8 mouse cellular contexts compared by ENCODE assay signal in genomic region chr6:125008060-125008459, GRCm38 (mm10). TPM values are rescaled to one million over a fixed set of nuclear protein-coding genes. Genes with fewer than 3 reads are reported as not detected.
A peak's percentile ranks its signal among the peaks of the same experiment; 100 is the strongest.
DNase-seq lines count a peak whose midpoint lies in the region; ATAC-seq lines count a peak whose summit lies in the region.

No protein-coding gene starts in this region.

- no peaks in the 10 kb centered on the region for H3K9me3 ChIP-seq in kidney, embryonic 14.5 days (ENCODE audit: control insufficient read depth, low read length)
- H3K9me3 ChIP-seq in hindbrain, embryonic 12.5 days (replicated peaks): no peaks in the 10 kb centered on the region
- H3K9me3 ChIP-seq in midbrain, embryonic 12.5 days: no peaks in the 10 kb centered on the region

- H3K27ac ChIP-seq in kidney, embryonic 14.5 days (ENCODE audit: low read depth, low read length): peak overlapping the region; percentile 99
- H3K27ac ChIP-seq in hindbrain, embryonic 12.5 days: peak overlapping the region; percentile 99
- peak overlapping the region; percentile 99 for H3K27ac ChIP-seq in midbrain, embryonic 12.5 days (replicated peaks)

- no peak for DNase-seq in kidney, postnatal 10 days
- peak; percentile 26 for DNase-seq in NIH3T3 (ENCODE audit: low read depth)
- no peak for DNase-seq in adrenal gland, postnatal 14 days
- DNase-seq in embryo, embryonic 9.5 days (ENCODE audit: extremely low spot score): no peak
- DNase-seq in right cerebral cortex, adult 18-20 months: no peak

- ATAC-seq in kidney, embryonic 14.5 days (ENCODE audit: low FRiP score, low TSS enrichment): 0 out of 2 replicates have a peak, but pooled peaks have one; percentile 0
- peak; percentile 4 for ATAC-seq in hindbrain, embryonic 12.5 days (ENCODE audit: low FRiP score)
- ATAC-seq in midbrain, embryonic 12.5 days (ENCODE audit: low FRiP score, low read depth): no peak

- H3K27me3 ChIP-seq in kidney, embryonic 14.5 days (ENCODE audit: control insufficient read depth, insufficient read depth, low read length): no peaks in the 10 kb centered on the region
- peaks cover 12% of the 10 kb centered on the region for H3K27me3 ChIP-seq in hindbrain, embryonic 12.5 days
- peaks cover 10% of the 10 kb centered on the region for H3K27me3 ChIP-seq in midbrain, embryonic 12.5 days

- 45% methylated on average over 13 of the region's 13 CpGs for WGBS in kidney, embryonic 14.5 days
- WGBS in hindbrain, embryonic 12.5 days: 48% methylated on average over 13 of the region's 13 CpGs
- WGBS in midbrain, embryonic 12.5 days: 52% methylated on average over 13 of the region's 13 CpGs

- peak overlapping the region; percentile 69 for H3K4me2 ChIP-seq in kidney, embryonic 14.5 days (replicated peaks; ENCODE audit: low read depth, low read length)
- H3K4me2 ChIP-seq in hindbrain, embryonic 12.5 days (replicated peaks): peak overlapping the region; percentile 89
- peak overlapping the region; percentile 85 for H3K4me2 ChIP-seq in midbrain, embryonic 12.5 days (replicated peaks)

- peak overlapping the region; percentile 99 for H3K9ac ChIP-seq in kidney, embryonic 14.5 days (ENCODE audit: low read depth, low read length)
- peak overlapping the region; percentile 63 for H3K9ac ChIP-seq in hindbrain, embryonic 12.5 days
- peak overlapping the region; percentile 62 for H3K9ac ChIP-seq in midbrain, embryonic 12.5 days (replicated peaks)

- peaks cover 24% of the 10 kb centered on the region for H3K36me3 ChIP-seq in kidney, embryonic 14.5 days (ENCODE audit: control insufficient read depth, insufficient read depth, low read length)
- 0 out of 2 replicates have a peak, but pooled peaks cover 16% of the 10 kb centered on the region for H3K36me3 ChIP-seq in hindbrain, embryonic 12.5 days
- peaks cover 20% of the 10 kb centered on the region; the same call in 1 of the 2 replicates for H3K36me3 ChIP-seq in midbrain, embryonic 12.5 days

- H3K4me3 ChIP-seq in kidney, embryonic 14.5 days (ENCODE audit: low read length): peak overlapping the region; percentile 81
- peak overlapping the region; percentile 93 for H3K4me3 ChIP-seq in hindbrain, embryonic 12.5 days
- H3K4me3 ChIP-seq in midbrain, embryonic 12.5 days: peak overlapping the region; percentile 92

- H3K4me1 ChIP-seq in kidney, embryonic 14.5 days (ENCODE audit: control insufficient read depth, insufficient read depth, low read length): peaks cover 8% of the 10 kb centered on the region; the same call in 1 of the 2 replicates
- peaks cover 32% of the 10 kb centered on the region for H3K4me1 ChIP-seq in hindbrain, embryonic 12.5 days
- H3K4me1 ChIP-seq in midbrain, embryonic 12.5 days: peaks cover 26% of the 10 kb centered on the region

RNA-seq across cellular contexts. Expression of gene Zfp384, which starts 0.9 kb away (rescaled TPM):
- polyA plus RNA-seq in kidney, embryonic 14.5 days (2014; fragmentation: Nextera tagmentation; extraction: Ambion mirVana): 12.5 and 15.0 TPM in 2 replicates
- polyA plus RNA-seq in hindbrain, embryonic 12.5 days (2016; fragmentation: Nextera tagmentation; extraction: Ambion mirVana): 21.6 and 22.3 TPM in 2 replicates
- 18.0 and 20.6 TPM in 2 replicates for polyA plus RNA-seq in midbrain, embryonic 12.5 days (2016; fragmentation: Nextera tagmentation; extraction: Ambion mirVana)
- total RNA-seq in adrenal gland, postnatal 14 days (2021): 47.2 and 50.4 TPM in 2 replicates

RNA-seq across cellular contexts. Expression of gene Pianp, which starts 11.6 kb away (rescaled TPM):
- 1.0 and 1.2 TPM in 2 replicates for polyA plus RNA-seq in kidney, embryonic 14.5 days (2014; fragmentation: Nextera tagmentation; extraction: Ambion mirVana)
- 8.6 and 8.9 TPM in 2 replicates for polyA plus RNA-seq in hindbrain, embryonic 12.5 days (2016; fragmentation: Nextera tagmentation; extraction: Ambion mirVana)
- polyA plus RNA-seq in midbrain, embryonic 12.5 days (2016; fragmentation: Nextera tagmentation; extraction: Ambion mirVana): 6.7 and 7.7 TPM in 2 replicates
- total RNA-seq in adrenal gland, postnatal 14 days (2021): 4.8 and 5.4 TPM in 2 replicates

RNA-seq across cellular contexts. Expression of gene Ing4, which starts 31.5 kb away (rescaled TPM):
- polyA plus RNA-seq in kidney, embryonic 14.5 days (2014; fragmentation: Nextera tagmentation; extraction: Ambion mirVana): 111 and 144 TPM in 2 replicates
- polyA plus RNA-seq in hindbrain, embryonic 12.5 days (2016; fragmentation: Nextera tagmentation; extraction: Ambion mirVana): 151 and 159 TPM in 2 replicates
- polyA plus RNA-seq in midbrain, embryonic 12.5 days (2016; fragmentation: Nextera tagmentation; extraction: Ambion mirVana): 163 and 171 TPM in 2 replicates
- 64.9 and 71.8 TPM in 2 replicates for total RNA-seq in adrenal gland, postnatal 14 days (2021)

RNA-seq across cellular contexts. Expression of gene Acrbp, which starts 41.4 kb away (rescaled TPM):
- polyA plus RNA-seq in kidney, embryonic 14.5 days (2014; fragmentation: Nextera tagmentation; extraction: Ambion mirVana): 14.0 and 14.7 TPM in 2 replicates
- 16.0 and 18.3 TPM in 2 replicates for polyA plus RNA-seq in hindbrain, embryonic 12.5 days (2016; fragmentation: Nextera tagmentation; extraction: Ambion mirVana)
- 18.0 and 18.9 TPM in 2 replicates for polyA plus RNA-seq in midbrain, embryonic 12.5 days (2016; fragmentation: Nextera tagmentation; extraction: Ambion mirVana)
- total RNA-seq in adrenal gland, postnatal 14 days (2021): 7.5 and 8.2 TPM in 2 replicates

RNA-seq across cellular contexts. Expression of gene Cops7a, which starts 42.7 kb away (rescaled TPM):
- polyA plus RNA-seq in kidney, embryonic 14.5 days (2014; fragmentation: Nextera tagmentation; extraction: Ambion mirVana): 144 and 162 TPM in 2 replicates
- polyA plus RNA-seq in hindbrain, embryonic 12.5 days (2016; fragmentation: Nextera tagmentation; extraction: Ambion mirVana): 99.5 and 101 TPM in 2 replicates
- 100 and 105 TPM in 2 replicates for polyA plus RNA-seq in midbrain, embryonic 12.5 days (2016; fragmentation: Nextera tagmentation; extraction: Ambion mirVana)
- total RNA-seq in adrenal gland, postnatal 14 days (2021): 117 and 122 TPM in 2 replicates
